Mouse (Mus musculus) intestine, embryonic 16.5 days (tissue): ENCODE data around the gene Proser1. TPM values are rescaled to one million over a fixed set of nuclear protein-coding genes. Genes with fewer than 3 reads are reported as not detected.

ENCODE experiments used
- ATAC-seq: fragments of 200-750 bp; cut with Nextera tagmentation; 2 replicates; pipeline ENCODE4 v1.8.0; 2017; ENCODE audit warnings: moderate TSS enrichment, moderate library complexity
- H3K27ac ChIP-seq: fragments of 300-500 bp; sonication (generic); 2 replicates; pipeline ENCODE4 v1.5.1; 2014; ENCODE audit warnings: mild to moderate bottlenecking, low read length
- H3K27me3 ChIP-seq: fragments of 300-500 bp; sonication (generic); replicated peaks from 2 replicates; pipeline ENCODE4 v1.6.1; 2014; ENCODE audit warnings: low read length, control low read depth, mixed read lengths; ENCODE audit not compliant: control insufficient read depth, insufficient read depth
- H3K36me3 ChIP-seq: fragments of 300-500 bp; sonication (generic); 2 replicates; pipeline ENCODE4 v1.6.1; 2014; ENCODE audit warnings: low read length, control low read depth; ENCODE audit not compliant: control insufficient read depth, insufficient read depth
- H3K4me1 ChIP-seq: fragments of 300-500 bp; sonication (generic); 2 replicates; pipeline ENCODE4 v1.6.1; 2014; ENCODE audit warnings: low read length, control low read depth, mixed read lengths; ENCODE audit not compliant: control insufficient read depth, insufficient read depth
- H3K4me2 ChIP-seq: fragments of 300-500 bp; sonication (generic); 2 replicates; pipeline ENCODE4 v1.6.1; 2014; ENCODE audit warnings: low read depth, low read length, control low read depth
- H3K4me3 ChIP-seq: fragments of 300-500 bp; sonication (generic); 2 replicates; pipeline ENCODE4 v1.5.1; 2014; ENCODE audit warnings: mild to moderate bottlenecking, low read length
- H3K9ac ChIP-seq: fragments of 300-500 bp; sonication (generic); 2 replicates; pipeline ENCODE4 v1.6.1; 2014; ENCODE audit warnings: low read depth, low read length
- H3K9me3 ChIP-seq: fragments of 300-500 bp; sonication (generic); 2 replicates; pipeline ENCODE4 v1.6.1; 2016; ENCODE audit warnings: low read length, control low read depth; ENCODE audit not compliant: control insufficient read depth
- WGBS: fragments of 180-500 bp; shearing (Covaris S2); extraction: QIAGEN DNeasy Blood & Tissue Kit; methylation state at CpG from one replicate; pipeline ENCODE4 v1.1.7; 2014; 5-methylcytosine and 5-hydroxymethylcytosine counted together
- polyA plus RNA-seq: library from polyadenylated mRNA; unstranded; fragments of >200 nt; fragmentation: Nextera tagmentation; extraction: Ambion mirVana; gene quantifications from 2 replicates; pipeline ENCODE4 v1.2.1, GENCODE M21; 2015

Gene Proser1
- polyA plus RNA-seq = 10.1 and 10.7 TPM in 2 replicates

DNA sequence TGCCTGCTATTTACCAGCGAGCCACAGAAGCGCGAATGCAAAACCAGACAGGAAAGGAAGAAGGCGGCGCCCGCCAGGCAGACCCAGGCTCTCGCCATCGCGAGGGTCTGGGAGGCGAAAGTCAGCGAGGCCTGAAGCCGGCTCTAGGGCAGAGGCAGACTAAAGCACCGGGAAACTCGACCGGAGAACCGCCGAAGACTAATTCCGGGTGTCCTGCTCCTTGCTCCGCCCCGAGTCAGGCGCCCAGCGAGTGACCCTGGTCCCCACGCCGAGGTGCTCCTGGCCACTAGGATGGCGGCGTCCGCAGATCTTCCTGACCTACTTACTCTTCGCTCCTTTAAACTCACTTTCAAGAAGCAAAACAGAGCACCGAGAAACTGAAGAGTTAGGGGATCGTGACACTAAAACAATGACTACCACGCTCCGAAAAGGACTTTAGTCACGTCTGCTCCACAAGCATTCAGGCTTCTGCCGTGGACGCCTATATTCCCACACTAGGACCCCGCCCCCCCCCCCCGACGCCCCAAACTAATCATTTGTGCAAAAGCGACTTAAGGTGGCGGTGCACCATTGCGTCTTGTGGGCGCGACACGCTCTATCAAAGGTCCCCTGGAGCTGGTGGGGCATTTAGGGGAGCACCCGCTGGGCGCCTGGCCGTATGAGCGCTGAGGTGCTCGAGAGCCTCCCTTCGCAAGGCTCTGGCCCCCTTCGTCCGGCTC, at the start of gene Proser1, which contains the start of gene Nhlrc3:
Gene Proser1, plus strand, starts transcription at position 621 of the 719 bp plus-strand sequence.
Gene Nhlrc3, minus strand, starts transcription at position 287 of the 719 bp plus-strand sequence.
- H3K27me3 ChIP-seq = no peaks in the 10 kb centered on the region
- peak within 1 kb of the TSS; percentile 97 for H3K4me3 ChIP-seq
- WGBS = under 1% methylated on average over 52 of the region's 52 CpGs
- peak within 1 kb of the TSS; percentile 73 for H3K4me2 ChIP-seq
- ATAC-seq = peak; percentile 98
- H3K27ac ChIP-seq = peak within 1 kb of the TSS; percentile 92
- H3K36me3 ChIP-seq = no peaks in the 10 kb centered on the region
- peaks cover 21% of the 10 kb centered on the region for H3K4me1 ChIP-seq
- no peaks in the 10 kb centered on the region for H3K9me3 ChIP-seq
- peak within 1 kb of the TSS; percentile 94 for H3K9ac ChIP-seq

DNA sequence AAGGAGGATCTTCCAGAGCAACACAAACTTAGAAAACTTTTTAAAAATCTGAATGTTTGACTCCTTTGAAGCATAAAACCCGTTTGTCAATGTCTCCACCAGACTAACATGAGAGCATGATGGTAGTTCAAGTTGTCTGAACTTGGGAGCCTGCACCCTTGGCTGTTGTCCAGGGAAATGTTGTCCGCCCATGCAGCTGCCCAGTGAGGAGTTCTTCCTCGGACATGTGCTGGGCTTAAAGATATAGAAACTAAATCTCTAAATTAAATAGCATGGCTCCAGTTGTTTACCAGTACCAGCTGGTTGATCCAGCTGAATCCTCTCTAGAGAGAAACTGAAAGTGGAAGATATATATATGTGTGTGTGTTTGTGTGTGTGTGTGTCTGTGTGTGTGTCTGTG, 49.5 kb upstream of the Proser1 start:
- no peak overlapping the region for H3K9ac ChIP-seq
- H3K27ac ChIP-seq = no peak overlapping the region
- H3K4me3 ChIP-seq = no peak overlapping the region
- WGBS = 41% methylated on average over 3 of the region's 3 CpGs
- H3K4me2 ChIP-seq = no peak overlapping the region
- no peaks in the 10 kb centered on the region for H3K27me3 ChIP-seq
- H3K36me3 ChIP-seq = no peaks in the 10 kb centered on the region
- H3K4me1 ChIP-seq = peaks cover 5% of the 10 kb centered on the region; the same call in 1 of the 2 replicates
- no peaks in the 10 kb centered on the region for H3K9me3 ChIP-seq
- no peak for ATAC-seq

DNA sequence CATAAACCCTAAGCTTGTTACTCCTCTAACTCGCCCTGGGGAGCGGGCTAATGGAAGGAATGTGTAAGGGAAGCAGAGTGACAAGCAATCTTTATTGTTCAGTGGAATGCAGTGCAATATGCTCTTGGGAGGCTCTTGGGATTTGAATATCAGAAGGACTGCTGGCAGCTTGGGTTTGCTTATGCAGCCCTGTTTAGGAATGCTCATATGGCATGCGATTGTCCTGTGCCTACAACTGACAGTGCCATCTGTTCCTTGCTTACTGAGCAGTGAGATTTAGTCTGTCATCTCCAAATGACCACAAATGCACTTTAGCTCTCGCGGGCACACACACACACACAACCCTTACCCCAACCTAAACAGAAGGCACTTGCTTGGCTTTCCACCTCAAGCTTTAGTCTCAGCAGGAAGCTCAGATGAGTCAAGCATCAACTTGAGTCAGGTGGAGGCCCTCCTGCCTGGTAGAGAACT, 47.4 kb upstream of the Proser1 start:
- H3K27me3 ChIP-seq = no peaks in the 10 kb centered on the region
- H3K9me3 ChIP-seq = no peaks in the 10 kb centered on the region
- 0 out of 2 replicates have a peak, but pooled peaks have one; percentile 48 for ATAC-seq
- no peak overlapping the region for H3K4me2 ChIP-seq
- H3K4me1 ChIP-seq = peaks cover 5% of the 10 kb centered on the region; the same call in 1 of the 2 replicates
- H3K27ac ChIP-seq = no peak overlapping the region
- H3K4me3 ChIP-seq = no peak overlapping the region
- no peaks in the 10 kb centered on the region for H3K36me3 ChIP-seq
- H3K9ac ChIP-seq = no peak overlapping the region
- 41% methylated on average over 5 of the region's 5 CpGs for WGBS

- 79% methylated on average over 7 of the region's 7 CpGs for WGBS
- no peak overlapping the region for H3K4me2 ChIP-seq
- H3K36me3 ChIP-seq = no peaks in the 10 kb centered on the region
- no peak overlapping the region for H3K27ac ChIP-seq
- H3K9me3 ChIP-seq = no peaks in the 10 kb centered on the region
- no peak overlapping the region for H3K4me3 ChIP-seq
- H3K27me3 ChIP-seq = no peaks in the 10 kb centered on the region
- peaks cover 5% of the 10 kb centered on the region; the same call in 1 of the 2 replicates for H3K4me1 ChIP-seq
- ATAC-seq = no peak
- no peak overlapping the region for H3K9ac ChIP-seq
Observed at GRCm38 (mm10) chr3:53417701-53418100, 45.8 kb upstream of the Proser1 start.

GRCm38 (mm10) chr3:53421656-53422055, 41.8 kb upstream of the Proser1 start:
- no peak overlapping the region for H3K4me3 ChIP-seq
- H3K4me2 ChIP-seq = no peak overlapping the region
- H3K27me3 ChIP-seq = no peaks in the 10 kb centered on the region
- 90% methylated on average over 12 of the region's 12 CpGs for WGBS
- no peaks in the 10 kb centered on the region for H3K36me3 ChIP-seq
- ATAC-seq = no peak
- H3K9ac ChIP-seq = no peak overlapping the region
- no peak overlapping the region for H3K27ac ChIP-seq
- no peaks in the 10 kb centered on the region for H3K9me3 ChIP-seq
- no peaks in the 10 kb centered on the region for H3K4me1 ChIP-seq

DNA sequence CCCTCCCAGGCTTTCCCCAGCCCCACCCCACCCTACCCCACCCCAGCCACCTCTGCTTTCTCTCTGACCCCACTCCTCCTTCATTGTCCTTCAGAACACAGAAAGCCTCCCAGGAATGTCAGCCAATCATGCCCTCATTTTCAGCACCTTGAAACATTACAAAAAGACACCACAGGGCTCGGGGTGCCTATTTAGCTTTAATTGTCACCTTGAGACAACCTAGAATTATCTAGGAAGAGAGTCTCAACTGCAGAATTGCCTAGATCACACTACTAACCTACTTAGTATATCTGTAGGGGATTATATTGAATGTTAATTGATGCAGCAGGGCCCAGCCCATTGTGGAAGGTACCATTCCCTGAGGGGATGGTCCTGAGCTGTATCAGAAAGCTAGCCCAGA, 40.8 kb upstream of the Proser1 start:
- WGBS = 71% methylated on average over 1 of the region's 1 CpGs

GRCm38 (mm10) chr3:53423576-53423975, 39.9 kb upstream of the Proser1 start:
- H3K27me3 ChIP-seq = no peaks in the 10 kb centered on the region
- no peak overlapping the region for H3K27ac ChIP-seq
- ATAC-seq = no peak
- no peak overlapping the region for H3K9ac ChIP-seq
- H3K4me2 ChIP-seq = no peak overlapping the region
- no peaks in the 10 kb centered on the region for H3K9me3 ChIP-seq
- no peak overlapping the region for H3K4me3 ChIP-seq
- H3K36me3 ChIP-seq = no peaks in the 10 kb centered on the region
- H3K4me1 ChIP-seq = no peaks in the 10 kb centered on the region
- 80% methylated on average over 4 of the region's 4 CpGs for WGBS

More for the DNA sequence above, 40.8 kb upstream of the Proser1 start:
- H3K36me3 ChIP-seq = no peaks in the 10 kb centered on the region
- H3K27ac ChIP-seq = no peak overlapping the region
- H3K9ac ChIP-seq = no peak overlapping the region
- H3K4me1 ChIP-seq = no peaks in the 10 kb centered on the region
- no peaks in the 10 kb centered on the region for H3K9me3 ChIP-seq
- no peak overlapping the region for H3K4me2 ChIP-seq
- no peaks in the 10 kb centered on the region for H3K27me3 ChIP-seq
- H3K4me3 ChIP-seq = no peak overlapping the region
- ATAC-seq = no peak

DNA sequence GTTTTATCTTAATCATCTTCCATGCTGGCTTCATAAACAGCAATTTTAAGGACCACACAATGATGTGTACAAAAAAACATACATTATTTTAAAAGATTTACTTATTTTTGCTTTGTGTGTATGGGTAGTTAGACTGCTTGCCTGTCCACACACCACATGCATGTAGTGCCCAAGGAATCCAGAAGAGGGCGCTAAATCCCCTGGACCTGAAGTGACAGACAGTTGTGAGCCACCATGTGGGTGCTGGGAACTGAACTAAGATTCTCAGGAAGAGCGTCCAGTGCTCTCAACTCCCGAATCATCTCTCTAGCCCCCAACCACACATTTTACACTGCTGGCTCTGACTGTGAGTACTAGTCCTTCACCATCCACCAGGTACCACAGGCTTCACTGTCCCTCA, 28.9 kb upstream of the Proser1 start:
- WGBS = 75% methylated on average over 3 of the region's 3 CpGs
- Histone ChIP-seq H3K27ac (no peak overlapping the region), H3K4me3 (no peak overlapping the region), H3K4me1 (no peaks in the 10 kb centered on the region), H3K9ac (no peak overlapping the region), H3K36me3 (no peaks in the 10 kb centered on the region), H3K4me2 (no peak overlapping the region), H3K27me3 (no peaks in the 10 kb centered on the region), H3K9me3 (no peaks in the 10 kb centered on the region)
- no peak for ATAC-seq

- Histone ChIP-seq H3K9ac (no peak overlapping the region), H3K4me1 (no peaks in the 10 kb centered on the region), H3K27ac (no peak overlapping the region), H3K27me3 (no peaks in the 10 kb centered on the region), H3K9me3 (no peaks in the 10 kb centered on the region), H3K36me3 (no peaks in the 10 kb centered on the region), H3K4me2 (no peak overlapping the region), H3K4me3 (no peak overlapping the region)
- WGBS = 75% methylated on average over 5 of the region's 5 CpGs
- no peak for ATAC-seq
Observed at GRCm38 (mm10) chr3:53436550-53436949, 26.9 kb upstream of the Proser1 start.
